Mouse (Mus musculus) midbrain, embryonic 16.5 days (tissue): ENCODE measurements around the gene Masp1. TPM values are rescaled to one million over a fixed set of nuclear protein-coding genes. Genes with fewer than 3 reads are reported as not detected.

Experiments
- ATAC-seq: fragments of 200-750 bp; cut with Nextera tagmentation; 2 replicates; pipeline ENCODE4 v1.8.0; 2017; ENCODE audit warnings: moderate TSS enrichment
- H3K27ac ChIP-seq: fragments of 300-500 bp; sonication (generic); 2 replicates; pipeline ENCODE4 v1.5.1; 2014; ENCODE audit warnings: mild to moderate bottlenecking, low read length, mixed read lengths
- H3K27me3 ChIP-seq: fragments of 300-500 bp; sonication (generic); 2 replicates; pipeline ENCODE4 v1.6.1; 2014; ENCODE audit warnings: low read depth, low read length, mixed read lengths; ENCODE audit not compliant: control insufficient read depth, insufficient read depth
- H3K36me3 ChIP-seq: fragments of 300-500 bp; sonication (generic); 2 replicates; pipeline ENCODE4 v1.6.1; 2014; ENCODE audit warnings: mild to moderate bottlenecking, low read length, moderate library complexity, mixed read lengths; ENCODE audit not compliant: control insufficient read depth, insufficient read depth
- H3K4me1 ChIP-seq: fragments of 300-500 bp; sonication (generic); 2 replicates; pipeline ENCODE4 v1.6.1; 2014; ENCODE audit warnings: mild to moderate bottlenecking, low read length, mixed read lengths; ENCODE audit not compliant: control insufficient read depth, insufficient read depth
- H3K4me2 ChIP-seq: fragments of 300-500 bp; sonication (generic); 2 replicates; pipeline ENCODE4 v1.6.1; 2014; ENCODE audit warnings: mild to moderate bottlenecking, low read length, mixed read lengths
- H3K4me3 ChIP-seq: fragments of 300-500 bp; sonication (generic); 2 replicates; pipeline ENCODE4 v1.5.1; 2014; ENCODE audit warnings: low read depth, mild to moderate bottlenecking, low read length, moderate library complexity, mixed read lengths
- H3K9ac ChIP-seq: fragments of 300-500 bp; sonication (generic); 2 replicates; pipeline ENCODE4 v1.6.1; 2014; ENCODE audit warnings: low read depth, low read length, mixed read lengths
- H3K9me3 ChIP-seq: fragments of 300-500 bp; sonication (generic); replicated peaks from 2 replicates; pipeline ENCODE4 v1.6.1; 2014; ENCODE audit warnings: mild to moderate bottlenecking, low read length, mixed read lengths; ENCODE audit not compliant: control insufficient read depth, poor library complexity, severe bottlenecking
- WGBS: fragments of 180-500 bp; shearing (Covaris S2); extraction: QIAGEN DNeasy Blood & Tissue Kit; methylation state at CpG from one replicate; pipeline ENCODE4 v1.1.7; 2014; 5-methylcytosine and 5-hydroxymethylcytosine counted together
- polyA plus RNA-seq: library from polyadenylated mRNA; unstranded; fragments of >200 nt; fragmentation: Nextera tagmentation; extraction: Ambion mirVana; gene quantifications from 2 replicates; pipeline ENCODE4 v1.2.1, GENCODE M21; 2015

Gene Masp1
- polyA plus RNA-seq, 1 experiment from 2014 or later: 29.6 TPM

DNA sequence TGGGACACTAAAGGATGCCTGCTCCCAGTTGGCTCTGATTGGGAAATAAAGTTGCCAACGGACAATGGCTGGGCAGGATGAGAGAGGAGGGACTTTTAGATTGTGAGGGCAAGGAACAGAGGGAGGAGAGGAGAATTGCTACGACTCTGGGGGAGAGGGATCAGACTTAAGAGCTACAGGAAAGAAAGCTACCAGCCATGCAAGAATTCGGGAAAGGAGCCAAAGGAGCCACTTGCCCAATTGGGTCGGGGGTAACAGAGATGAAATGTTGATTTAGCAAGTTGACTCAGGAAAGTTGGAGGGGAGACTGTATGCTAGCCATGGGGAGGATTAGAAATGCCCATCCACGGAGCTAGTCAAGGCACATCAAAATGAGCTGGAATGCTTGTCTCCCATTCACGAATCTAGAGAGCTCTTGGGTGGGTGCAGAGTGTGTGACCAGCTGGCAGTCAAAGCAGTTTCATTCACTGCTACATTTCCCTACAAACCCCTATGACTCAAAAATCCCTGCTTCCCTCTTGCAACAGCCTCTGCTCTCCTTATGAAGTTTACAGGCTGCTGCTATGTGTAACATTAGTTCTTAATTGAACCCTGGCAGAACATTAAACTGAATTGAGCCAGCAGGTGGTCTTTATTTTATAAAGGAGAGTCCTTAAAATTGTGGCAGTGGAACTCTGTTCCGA, 61.6 kb downstream of the Masp1 start:
- Histone ChIP-seq H3K4me1 (no peaks in the 10 kb centered on the region), H3K4me3 (no peak overlapping the region), H3K27ac (no peak overlapping the region), H3K36me3 (no peaks in the 10 kb centered on the region), H3K9ac (no peak overlapping the region), H3K4me2 (no peak overlapping the region), H3K9me3 (no peaks in the 10 kb centered on the region), H3K27me3 (no peaks in the 10 kb centered on the region)
- no peak for ATAC-seq
- WGBS: 53% methylated on average over 7 of the region's 7 CpGs

DNA sequence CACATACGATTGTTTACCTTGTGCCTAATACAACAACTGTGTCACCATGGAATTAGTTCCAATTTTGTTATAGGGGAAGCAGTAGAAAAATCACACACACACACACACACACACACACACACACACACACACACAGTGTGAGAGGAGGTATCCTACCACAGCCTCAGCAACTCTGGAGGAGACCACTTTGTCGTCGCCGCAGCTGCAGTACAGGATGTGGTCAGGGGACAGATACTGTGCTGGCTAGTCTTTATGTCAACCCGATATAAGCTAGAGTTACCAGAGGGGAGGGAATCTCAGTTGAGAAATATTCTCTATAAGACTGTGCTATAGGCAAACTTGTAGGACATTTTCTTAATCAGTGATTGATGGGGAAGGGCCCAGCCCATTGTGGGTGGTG, 63.3 kb downstream of the Masp1 start:
- Histone ChIP-seq H3K9ac (no peak overlapping the region), H3K4me1 (no peaks in the 10 kb centered on the region), H3K36me3 (no peaks in the 10 kb centered on the region), H3K27me3 (no peaks in the 10 kb centered on the region), H3K27ac (no peak overlapping the region), H3K4me3 (no peak overlapping the region), H3K4me2 (no peak overlapping the region), H3K9me3 (no peaks in the 10 kb centered on the region)
- ATAC-seq: no peak
- WGBS: 93% methylated on average over 5 of the region's 5 CpGs

DNA sequence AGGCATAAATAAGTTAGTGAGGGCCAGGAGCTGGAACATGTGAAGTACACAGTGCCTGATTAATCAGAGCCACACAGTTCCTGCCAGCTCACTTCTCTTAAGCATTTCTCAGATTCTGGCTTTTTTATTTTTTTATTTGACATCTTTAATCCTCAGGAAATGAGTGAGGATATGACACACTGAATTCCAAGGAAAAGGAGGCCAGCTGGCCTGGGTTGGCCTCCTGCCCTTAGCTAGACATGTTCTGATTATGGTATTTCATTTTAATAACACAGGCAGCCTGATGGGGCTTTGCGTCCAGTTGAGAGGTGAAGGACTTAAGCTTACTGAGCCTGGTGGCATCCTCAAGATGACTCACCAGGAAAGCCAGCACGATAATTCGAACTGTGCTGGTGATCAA, 64.1 kb downstream of the Masp1 start:
- Histone ChIP-seq H3K9ac (no peak overlapping the region), H3K4me2 (no peak overlapping the region), H3K4me1 (no peaks in the 10 kb centered on the region), H3K4me3 (no peak overlapping the region), H3K27me3 (no peaks in the 10 kb centered on the region), H3K27ac (no peak overlapping the region), H3K9me3 (no peaks in the 10 kb centered on the region), H3K36me3 (no peaks in the 10 kb centered on the region)
- 70% methylated on average over 3 of the region's 3 CpGs for WGBS
- ATAC-seq: no peak

DNA sequence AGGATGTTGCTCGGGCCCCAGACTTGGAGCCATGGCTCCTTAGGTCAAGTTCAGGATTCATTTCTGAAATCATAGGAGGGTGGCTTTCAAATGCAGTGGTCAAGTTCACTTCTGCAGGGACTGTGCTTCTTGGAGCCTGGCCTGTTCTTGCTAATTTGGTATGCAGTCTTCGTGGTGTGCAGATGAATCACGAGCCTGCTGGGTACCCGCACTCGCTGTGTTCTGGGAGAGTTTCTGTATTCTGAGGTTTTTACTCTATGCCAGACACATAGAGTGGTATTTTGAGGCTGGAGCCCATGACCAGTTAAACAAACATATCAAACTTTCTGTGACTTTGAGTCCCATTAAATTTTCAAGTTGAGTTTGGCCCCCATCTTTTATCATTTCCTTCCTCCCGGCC, 66.2 kb downstream of the Masp1 start:
- Histone ChIP-seq H3K27ac (no peak overlapping the region), H3K36me3 (no peaks in the 10 kb centered on the region), H3K4me1 (no peaks in the 10 kb centered on the region), H3K4me2 (no peak overlapping the region), H3K27me3 (no peaks in the 10 kb centered on the region), H3K4me3 (no peak overlapping the region), H3K9ac (no peak overlapping the region), H3K9me3 (no peaks in the 10 kb centered on the region)
- ATAC-seq: no peak
- 72% methylated on average over 6 of the region's 6 CpGs for WGBS

DNA sequence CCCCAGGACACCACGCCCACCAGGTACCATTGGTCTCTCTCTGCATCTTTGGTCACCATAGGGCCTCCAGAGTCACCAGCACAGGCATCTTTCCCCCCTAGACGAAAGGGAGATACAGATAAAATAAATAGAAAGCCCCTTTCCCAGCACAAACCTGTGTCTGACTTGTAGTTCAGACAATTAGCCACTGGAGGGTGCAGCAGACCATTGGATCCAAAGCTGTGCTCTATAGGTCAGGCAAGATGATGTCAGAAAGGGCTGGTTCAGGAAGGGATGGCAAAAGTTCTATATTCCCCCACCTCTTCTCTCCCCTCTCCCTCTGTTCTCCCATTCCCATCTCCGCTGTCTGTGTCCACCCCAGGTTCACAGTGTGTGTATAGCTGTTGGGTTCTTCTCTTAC, 68.1 kb downstream of the Masp1 start:
- no peaks in the 10 kb centered on the region for H3K4me1 ChIP-seq
- no peaks in the 10 kb centered on the region for H3K36me3 ChIP-seq
- H3K27ac ChIP-seq: no peak overlapping the region
- H3K27me3 ChIP-seq: no peaks in the 10 kb centered on the region
- peak; percentile 89 for ATAC-seq
- H3K4me2 ChIP-seq: no peak overlapping the region
- H3K4me3 ChIP-seq: no peak overlapping the region
- no peaks in the 10 kb centered on the region for H3K9me3 ChIP-seq
- 14% methylated on average over 3 of the region's 3 CpGs for WGBS
- H3K9ac ChIP-seq: no peak overlapping the region

DNA sequence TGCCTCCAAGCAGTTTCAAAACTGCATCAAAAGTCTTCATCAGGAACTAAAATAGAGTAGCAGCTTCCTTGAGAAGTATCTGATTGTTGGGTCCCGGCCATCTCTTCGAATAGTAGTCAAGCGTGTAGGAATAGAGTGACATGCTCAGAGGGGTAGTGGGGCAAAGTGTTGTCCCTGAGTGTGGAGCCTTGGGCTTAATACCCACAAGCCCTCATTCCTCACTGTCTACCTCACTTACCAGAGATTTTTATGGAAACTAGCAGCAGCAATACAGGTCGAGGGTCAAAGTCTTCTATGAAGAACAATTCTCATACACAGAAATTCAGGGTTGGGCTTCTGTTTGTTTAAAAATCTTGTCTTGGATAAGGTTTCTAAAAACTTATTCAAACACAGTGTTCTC, 69.8 kb downstream of the Masp1 start:
- H3K9ac ChIP-seq: no peak overlapping the region
- H3K4me1 ChIP-seq: no peaks in the 10 kb centered on the region
- 86% methylated on average over 4 of the region's 4 CpGs for WGBS
- no peaks in the 10 kb centered on the region for H3K36me3 ChIP-seq
- no peak overlapping the region for H3K4me3 ChIP-seq
- H3K27ac ChIP-seq: no peak overlapping the region
- no peaks in the 10 kb centered on the region for H3K9me3 ChIP-seq
- ATAC-seq: no peak
- no peak overlapping the region for H3K4me2 ChIP-seq
- no peaks in the 10 kb centered on the region for H3K27me3 ChIP-seq

DNA sequence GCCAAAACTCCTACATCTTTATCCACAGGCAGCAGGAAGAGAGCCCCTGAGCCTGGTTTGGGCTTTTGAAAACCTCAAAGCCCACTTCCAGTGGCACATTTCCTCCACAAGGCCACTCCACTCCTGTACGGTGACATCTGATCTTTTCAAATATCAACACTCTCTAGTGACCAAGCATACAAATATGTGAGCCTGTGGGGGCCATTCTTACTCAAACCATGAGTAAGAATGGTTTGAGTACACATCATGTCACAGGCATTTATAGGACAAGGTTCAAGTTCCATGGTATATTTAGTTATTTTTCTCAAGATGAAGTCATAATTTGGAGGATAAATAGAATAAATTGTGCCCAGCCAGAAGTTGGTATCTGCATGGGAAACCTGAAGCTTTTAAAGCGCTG, 70.7 kb downstream of the Masp1 start:
- Histone ChIP-seq H3K9ac (no peak overlapping the region), H3K27me3 (no peaks in the 10 kb centered on the region), H3K36me3 (no peaks in the 10 kb centered on the region), H3K9me3 (no peaks in the 10 kb centered on the region), H3K4me1 (no peaks in the 10 kb centered on the region), H3K27ac (no peak overlapping the region), H3K4me3 (no peak overlapping the region), H3K4me2 (no peak overlapping the region)
- 89% methylated on average over 2 of the region's 2 CpGs for WGBS
- ATAC-seq: no peak

DNA sequence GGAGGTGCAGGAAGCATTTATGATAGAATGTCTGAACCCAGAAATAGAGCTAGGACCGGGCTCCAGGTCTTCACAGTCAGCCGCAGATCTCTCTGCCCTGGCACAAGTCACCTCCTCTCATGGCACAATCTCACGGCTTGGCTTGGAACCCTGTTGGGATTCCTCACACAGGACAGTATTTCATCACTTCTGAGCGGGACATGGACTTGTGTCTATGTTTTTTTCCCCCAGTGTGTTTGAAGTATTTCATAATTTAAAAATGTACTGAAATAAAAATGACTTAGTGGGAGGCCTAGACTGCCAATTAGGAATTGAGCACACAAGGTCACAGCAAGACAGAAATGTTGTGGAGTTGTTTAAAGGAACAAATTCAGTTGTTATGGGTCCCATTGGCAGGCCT, 76.4 kb downstream of the Masp1 start:
- no peak overlapping the region for H3K4me2 ChIP-seq
- H3K36me3 ChIP-seq: no peaks in the 10 kb centered on the region
- no peak overlapping the region for H3K27ac ChIP-seq
- no peak overlapping the region for H3K4me3 ChIP-seq
- 88% methylated on average over 4 of the region's 4 CpGs for WGBS
- no peak for ATAC-seq
- no peak overlapping the region for H3K9ac ChIP-seq
- H3K4me1 ChIP-seq: no peaks in the 10 kb centered on the region
- H3K9me3 ChIP-seq: no peaks in the 10 kb centered on the region
- no peaks in the 10 kb centered on the region for H3K27me3 ChIP-seq

DNA sequence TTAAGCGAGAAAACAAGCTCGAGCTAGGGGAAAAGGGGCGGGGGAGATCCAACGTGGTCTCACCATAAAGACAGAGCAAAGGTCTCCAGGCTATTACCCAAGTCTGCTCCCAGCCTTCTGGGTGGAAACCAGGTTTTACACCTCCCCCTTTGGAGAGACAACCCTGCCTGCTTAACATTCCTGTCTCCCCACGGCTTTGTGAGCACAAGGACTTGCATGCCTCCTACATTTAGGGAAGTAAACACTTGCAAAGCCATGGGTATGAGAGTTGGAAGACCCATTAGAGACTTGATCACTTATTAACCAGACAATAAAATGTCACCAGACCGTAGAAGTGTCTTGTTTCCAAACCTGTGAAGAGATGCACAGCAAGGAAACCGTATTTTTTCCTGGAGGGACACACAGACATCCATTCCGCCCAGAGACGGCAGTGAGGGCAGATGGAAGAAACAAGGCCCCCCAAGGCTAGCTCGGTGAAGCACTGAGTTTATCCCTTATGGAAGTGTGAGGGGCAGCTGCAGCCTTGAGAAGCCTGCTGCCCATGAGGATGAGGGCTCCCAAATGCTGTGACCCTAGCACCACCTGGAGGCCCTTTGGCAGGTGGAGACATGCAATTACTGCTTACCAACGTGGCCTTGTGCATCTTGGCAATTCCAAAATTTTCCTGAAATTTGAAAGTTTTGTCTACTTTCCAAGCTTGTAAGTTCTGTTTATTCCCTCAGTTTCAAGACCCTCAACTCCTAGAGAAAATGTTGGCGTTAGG, 83.0 kb downstream of the Masp1 start:
- Histone ChIP-seq H3K4me1 (no peaks in the 10 kb centered on the region), H3K4me3 (no peak overlapping the region), H3K36me3 (no peaks in the 10 kb centered on the region), H3K9ac (no peak overlapping the region), H3K4me2 (no peak overlapping the region), H3K27me3 (no peaks in the 10 kb centered on the region), H3K9me3 (no peaks in the 10 kb centered on the region), H3K27ac (no peak overlapping the region)
- ATAC-seq: no peak
- 78% methylated on average over 12 of the region's 12 CpGs for WGBS
